Mouse (Mus musculus): ENCODE measurements around the gene Fhl1.
A peak's percentile ranks its signal among the peaks of the same experiment; 100 is the strongest.

Fhl1 gene

GRCm38 (mm10) chrX:56753317-56754289 lies 22.0 kb downstream of the Fhl1 start:
- DNase-seq, result no peak

GRCm38 (mm10) chrX:56755646-56756045 lies 24.1 kb downstream of the Fhl1 start:
- peak in 1 of 2 experiments; percentile 26 for DNase-seq

- DNase-seq, result no peak
Measured at GRCm38 (mm10) chrX:56756352-56756751, 24.8 kb downstream of the Fhl1 start.

- DNase-seq, result no peak
Measured at GRCm38 (mm10) chrX:56760257-56760760, 28.7 kb downstream of the Fhl1 start.

GRCm38 (mm10) chrX:56769838-56770237 lies 38.3 kb downstream of the Fhl1 start:
- DNase-seq, result no peak

GRCm38 (mm10) chrX:56771751-56772150 lies 40.2 kb downstream of the Fhl1 start:
- DNase-seq, result no peak

- no peak for DNase-seq
Measured at GRCm38 (mm10) chrX:56773329-56773728, 41.7 kb downstream of the Fhl1 start.

GRCm38 (mm10) chrX:56786281-56787061 lies 54.9 kb downstream of the Fhl1 start:
- no peak for DNase-seq

GRCm38 (mm10) chrX:56787486-56787885 lies 55.9 kb downstream of the Fhl1 start:
- no peak for DNase-seq

GRCm38 (mm10) chrX:56790591-56790990 lies 59.0 kb downstream of the Fhl1 start:
- DNase-seq, result no peak

GRCm38 (mm10) chrX:56791268-56791667 lies 59.7 kb downstream of the Fhl1 start:
- peak; percentile 5 to 16 for DNase-seq

GRCm38 (mm10) chrX:56821765-56822603 lies 90.4 kb downstream of the Fhl1 start, which contains the start of gene Map7d3:
Gene Map7d3, minus strand, starts transcription at chrX:56822326.
- DNase-seq, result peak; percentile 4

GRCm38 (mm10) chrX:56827492-56827891 lies 95.9 kb downstream of the Fhl1 start:
- no peak for DNase-seq

GRCm38 (mm10) chrX:56835842-56836241 lies 104.3 kb downstream of the Fhl1 start:
- no peak for DNase-seq

GRCm38 (mm10) chrX:56839369-56839768 lies 107.8 kb downstream of the Fhl1 start:
- DNase-seq, result peak; percentile 24 to 29

GRCm38 (mm10) chrX:56841255-56841654 lies 109.7 kb downstream of the Fhl1 start:
- no peak for DNase-seq

All from B cell, adult 2 months (primary cell).